Mouse (Mus musculus) heart, embryonic 14.5 days (tissue): ENCODE results near the gene Fam126a. TPM values are rescaled to one million over a fixed set of nuclear protein-coding genes. Genes with fewer than 3 reads are reported as not detected.

Experiments
- ATAC-seq: fragments of 200-750 bp; cut with Nextera tagmentation; 2 replicates; pipeline ENCODE4 v1.8.0; 2017; ENCODE audit warnings: low read depth, moderate TSS enrichment; ENCODE audit not compliant: insufficient number of reproducible peaks, insufficient read depth, low FRiP score
- H3K27ac ChIP-seq, 2 experiments: fragments of 200-500 bp in 1 of 2; fragments of 300-500 bp in 1 of 2; sonication (generic) in 1 of 2; replicated peaks in 1 of 2; 2 replicates each; pipeline ENCODE4 v1.5.1; 2012 to 2014; ENCODE audit warnings: low read depth in 2 of 2, low read length in 2 of 2, control low read depth in 1 of 2, mild to moderate bottlenecking in 1 of 2, mixed read lengths in 1 of 2; ENCODE audit not compliant: control insufficient read depth in 1 of 2, insufficient read depth in 1 of 2
- H3K27me3 ChIP-seq: fragments of 300-500 bp; sonication (generic); 2 replicates; pipeline ENCODE4 v1.6.1; 2014; ENCODE audit warnings: mild to moderate bottlenecking, low read length, control low read depth; ENCODE audit not compliant: control insufficient read depth, insufficient read depth
- H3K36me3 ChIP-seq: fragments of 300-500 bp; sonication (generic); 2 replicates; pipeline ENCODE4 v1.6.1; 2014; ENCODE audit warnings: mild to moderate bottlenecking, control low read depth, low read length, mixed read lengths; ENCODE audit not compliant: control insufficient read depth, insufficient read depth
- H3K4me1 ChIP-seq, 2 experiments: fragments of 200-500 bp in 1 of 2; fragments of 300-500 bp in 1 of 2; sonication (generic) in 1 of 2; 2 replicates each; pipeline ENCODE4 v1.6.1; 2012 to 2014; ENCODE audit warnings: low read length in 2 of 2, control low read depth in 1 of 2, mixed read lengths in 1 of 2; ENCODE audit not compliant: control insufficient read depth in 2 of 2, insufficient read depth in 2 of 2
- H3K4me2 ChIP-seq: fragments of 300-500 bp; sonication (generic); 2 replicates; pipeline ENCODE4 v1.6.1; 2014; ENCODE audit warnings: mild to moderate bottlenecking, low read length
- H3K4me3 ChIP-seq, 2 experiments: fragments of 200-500 bp in 1 of 2; fragments of 300-500 bp in 1 of 2; sonication (generic) in 1 of 2; 2 replicates each; pipeline ENCODE4 v1.5.1; 2012 to 2014; ENCODE audit warnings: low read length in 2 of 2, mild to moderate bottlenecking in 2 of 2, control low read depth in 1 of 2, low read depth in 1 of 2, moderate library complexity in 1 of 2; ENCODE audit not compliant: control insufficient read depth in 1 of 2, insufficient read depth in 1 of 2
- H3K9ac ChIP-seq: fragments of 300-500 bp; sonication (generic); 2 replicates; pipeline ENCODE4 v1.6.1; 2014; ENCODE audit warnings: mild to moderate bottlenecking, low read length
- H3K9me3 ChIP-seq: fragments of 300-500 bp; sonication (generic); 2 replicates; pipeline ENCODE4 v1.6.1; 2016; ENCODE audit warnings: low read length, control low read depth; ENCODE audit not compliant: control insufficient read depth
- WGBS: fragments of 180-500 bp; shearing (Covaris S2); extraction: QIAGEN DNeasy Blood & Tissue Kit; methylation state at CpG from one replicate; pipeline ENCODE4 v1.1.7; 2014; 5-methylcytosine and 5-hydroxymethylcytosine counted together
- polyA plus RNA-seq: library from polyadenylated mRNA; unstranded; fragments of >200 nt; fragmentation: Nextera tagmentation; extraction: Ambion mirVana; gene quantifications from 2 replicates; pipeline ENCODE4 v1.2.1, GENCODE M21; 2014

Fam126a gene
- polyA plus RNA-seq, 1 experiment from 2014 or later, result 45.4 TPM

- WGBS, result 86% methylated on average over 3 of the region's 3 CpGs
- Histone ChIP-seq H3K27ac (no peak overlapping the region), H3K9ac (no peak overlapping the region)
Measured at GRCm38 (mm10) chr5:23990001-23990400, 40.5 kb downstream of the Fam126a start.

GRCm38 (mm10) chr5:23987792-23988191, 42.7 kb downstream of the Fam126a start:
- H3K27me3 ChIP-seq, result no peaks in the 10 kb centered on the region
- no peak for ATAC-seq
- 66% methylated on average over 10 of the region's 10 CpGs for WGBS
- no peak overlapping the region for H3K4me2 ChIP-seq
- H3K4me1 ChIP-seq, result peaks cover 3 to 9% of the 10 kb centered on the region in 2 experiments; a peak in 3 of 4 replicates
- H3K9ac ChIP-seq, result no peak overlapping the region
- H3K9me3 ChIP-seq, result no peaks in the 10 kb centered on the region
- no peak overlapping the region for H3K27ac ChIP-seq
- H3K36me3 ChIP-seq, result peaks cover 53% of the 10 kb centered on the region
- H3K4me3 ChIP-seq, result no peak overlapping the region

More at GRCm38 (mm10) chr5:23990001-23990400, 40.5 kb downstream of the Fam126a start:
- H3K27me3 ChIP-seq, result no peaks in the 10 kb centered on the region
- no peak for ATAC-seq
- H3K9me3 ChIP-seq, result no peaks in the 10 kb centered on the region
- H3K4me1 ChIP-seq, result peaks cover 6 to 27% of the 10 kb centered on the region in 2 experiments
- H3K4me3 ChIP-seq, result no peak overlapping the region
- no peak overlapping the region for H3K4me2 ChIP-seq
- peaks cover 31% of the 10 kb centered on the region for H3K36me3 ChIP-seq

GRCm38 (mm10) chr5:23982081-23982480, 48.4 kb downstream of the Fam126a start:
- WGBS, result 57% methylated on average over 1 of the region's 1 CpGs
- Histone ChIP-seq H3K4me2 (no peak overlapping the region), H3K36me3 (peaks cover 87% of the 10 kb centered on the region), H3K9ac (no peak overlapping the region), H3K27me3 (no peaks in the 10 kb centered on the region), H3K4me3 (no peak overlapping the region), H3K4me1 (no peaks in the 10 kb centered on the region), H3K27ac (no peak overlapping the region), H3K9me3 (no peaks in the 10 kb centered on the region)
- no peak for ATAC-seq

- H3K4me2 ChIP-seq, result no peak overlapping the region
- H3K9ac ChIP-seq, result no peak overlapping the region
- H3K27ac ChIP-seq, result no peak overlapping the region
- no peaks in the 10 kb centered on the region for H3K4me1 ChIP-seq
- no peak overlapping the region for H3K4me3 ChIP-seq
- H3K36me3 ChIP-seq, result peaks cover 73% of the 10 kb centered on the region
- no peaks in the 10 kb centered on the region for H3K9me3 ChIP-seq
- WGBS, result 83% methylated on average over 14 of the region's 14 CpGs
- H3K27me3 ChIP-seq, result no peaks in the 10 kb centered on the region
- no peak for ATAC-seq
Measured at GRCm38 (mm10) chr5:23978516-23978915, 52.0 kb downstream of the Fam126a start.

- H3K9ac ChIP-seq, result no peak overlapping the region
- H3K4me3 ChIP-seq, result no peak overlapping the region
- 69% methylated on average over 3 of the region's 3 CpGs for WGBS
- H3K27ac ChIP-seq, result no peak overlapping the region
- no peaks in the 10 kb centered on the region for H3K4me1 ChIP-seq
- ATAC-seq, result no peak
- H3K9me3 ChIP-seq, result no peaks in the 10 kb centered on the region
- peaks cover 47% of the 10 kb centered on the region for H3K36me3 ChIP-seq
- H3K27me3 ChIP-seq, result no peaks in the 10 kb centered on the region
- no peak overlapping the region for H3K4me2 ChIP-seq
Measured at GRCm38 (mm10) chr5:23974994-23975575, 55.4 kb downstream of the Fam126a start.

GRCm38 (mm10) chr5:23967705-23968104, 62.8 kb downstream of the Fam126a start:
- no peak overlapping the region for H3K4me3 ChIP-seq
- no peaks in the 10 kb centered on the region for H3K9me3 ChIP-seq
- peak overlapping the region; percentile 67 to 76 for H3K27ac ChIP-seq
- peak; percentile 61; the same call in 1 of the 2 replicates for ATAC-seq
- H3K4me1 ChIP-seq, result peaks cover 5 to 8% of the 10 kb centered on the region in 2 experiments
- WGBS, result 20% methylated on average over 5 of the region's 5 CpGs
- H3K4me2 ChIP-seq, result peak overlapping the region; percentile 36
- H3K27me3 ChIP-seq, result no peaks in the 10 kb centered on the region
- H3K9ac ChIP-seq, result 0 out of 2 replicates have a peak overlapping the region, but pooled peaks have one; percentile 25
- peaks cover 18% of the 10 kb centered on the region for H3K36me3 ChIP-seq

GRCm38 (mm10) chr5:23964599-23965165, 65.8 kb downstream of the Fam126a start:
- Histone ChIP-seq H3K36me3 (peaks cover 30% of the 10 kb centered on the region), H3K27ac (no peak overlapping the region), H3K9ac (no peak overlapping the region), H3K27me3 (no peaks in the 10 kb centered on the region), H3K4me1 (peaks cover 5 to 8% of the 10 kb centered on the region in 2 experiments), H3K4me2 (no peak overlapping the region), H3K9me3 (no peaks in the 10 kb centered on the region), H3K4me3 (no peak overlapping the region)
- ATAC-seq, result no peak
- 82% methylated on average over 10 of the region's 10 CpGs for WGBS
